Mouse (Mus musculus): ENCODE data around the gene Snapc5.

GRCm38 (mm10) chr9:64217887-64218286, 38.8 kb downstream of the Snapc5 start:
- TF ChIP-seq POLR2A (IDR thresholded peaks at IDR 0.05; ENCODE audit: extremely low read depth, insufficient read depth, low read length) (no peak), CTCF (IDR thresholded peaks at IDR 0.05; ENCODE audit: low read depth, low read length) (no peak)
